Mouse (Mus musculus) lung, postnatal 0 days (tissue): ENCODE measurements around the gene Btnl10. TPM values are rescaled to one million over a fixed set of nuclear protein-coding genes. Genes with fewer than 3 reads are reported as not detected.
A peak's percentile ranks its signal among the peaks of the same experiment; 100 is the strongest.
"Not testable (repeated sequence)": the region's sequence is repeated elsewhere in the genome, so short reads cannot be mapped to it uniquely, and the experiment has no call there.

Experiments
- ATAC-seq: fragments of 200-750 bp; cut with Nextera tagmentation; 2 replicates; pipeline ENCODE4 v1.8.0; 2017; ENCODE audit warnings: moderate library complexity
- DNase-seq: peaks from one replicate; pipeline ENCODE4 v3.0.0-alpha.2; 2016; ENCODE audit warnings: low spot score
- H3K27ac ChIP-seq: fragments of 300-500 bp; sonication (generic); 2 replicates; pipeline ENCODE4 v1.5.1; 2014; ENCODE audit warnings: antibody characterized with exemption, mild to moderate bottlenecking, low read length, mixed read lengths
- H3K27me3 ChIP-seq: fragments of 300-500 bp; sonication (generic); replicated peaks from 2 replicates; pipeline ENCODE4 v1.6.1; 2014; ENCODE audit warnings: low read length, mixed read lengths; ENCODE audit not compliant: insufficient read depth
- H3K36me3 ChIP-seq: fragments of 300-500 bp; sonication (generic); 2 replicates; pipeline ENCODE4 v1.6.1; 2014; ENCODE audit warnings: low read length, mixed read lengths; ENCODE audit not compliant: insufficient read depth
- H3K4me1 ChIP-seq: fragments of 300-500 bp; sonication (generic); 2 replicates; pipeline ENCODE4 v1.6.1; 2014; ENCODE audit warnings: antibody characterized with exemption, low read depth, low read length, mixed read lengths; ENCODE audit not compliant: insufficient read depth
- H3K4me2 ChIP-seq: fragments of 300-500 bp; sonication (generic); replicated peaks from 2 replicates; pipeline ENCODE4 v1.6.1; 2014; ENCODE audit warnings: low read depth, mild to moderate bottlenecking, low read length, moderate library complexity, mixed read lengths
- H3K4me3 ChIP-seq: fragments of 300-500 bp; sonication (generic); 2 replicates; pipeline ENCODE4 v1.5.1; 2014; ENCODE audit warnings: low read depth, low read length
- H3K9ac ChIP-seq: fragments of 300-500 bp; sonication (generic); replicated peaks from 2 replicates; pipeline ENCODE4 v1.6.1; 2014; ENCODE audit warnings: low read depth, mild to moderate bottlenecking
- H3K9me3 ChIP-seq: fragments of 300-500 bp; sonication (generic); 2 replicates; pipeline ENCODE4 v1.6.1; 2016; ENCODE audit warnings: low read length, mixed read lengths
- CTCF ChIP-seq: IDR thresholded peaks from 2 replicates; pipeline ENCODE4 v1.5.1; 2016; ENCODE audit warnings: antibody characterized with exemption, mild to moderate bottlenecking
- EP300 ChIP-seq: IDR thresholded peaks from 2 replicates; pipeline ENCODE4 v1.6.1; 2016; ENCODE audit warnings: antibody characterized with exemption, mild to moderate bottlenecking, control low read depth
- WGBS: fragments of 180-500 bp; shearing (Covaris S2); extraction: QIAGEN DNeasy Blood & Tissue Kit; methylation state at CpG from one replicate; pipeline ENCODE4 v1.1.7; 2014; 5-methylcytosine and 5-hydroxymethylcytosine counted together
- polyA plus RNA-seq: library from polyadenylated mRNA; unstranded; fragments of >200 nt; fragmentation: Nextera tagmentation; extraction: Ambion mirVana; gene quantifications from 2 replicates; pipeline ENCODE4 v1.2.1, GENCODE M21; 2015

The Btnl10 gene
- polyA plus RNA-seq, 1 experiment from 2014 or later, result 0.12 TPM

DNA sequence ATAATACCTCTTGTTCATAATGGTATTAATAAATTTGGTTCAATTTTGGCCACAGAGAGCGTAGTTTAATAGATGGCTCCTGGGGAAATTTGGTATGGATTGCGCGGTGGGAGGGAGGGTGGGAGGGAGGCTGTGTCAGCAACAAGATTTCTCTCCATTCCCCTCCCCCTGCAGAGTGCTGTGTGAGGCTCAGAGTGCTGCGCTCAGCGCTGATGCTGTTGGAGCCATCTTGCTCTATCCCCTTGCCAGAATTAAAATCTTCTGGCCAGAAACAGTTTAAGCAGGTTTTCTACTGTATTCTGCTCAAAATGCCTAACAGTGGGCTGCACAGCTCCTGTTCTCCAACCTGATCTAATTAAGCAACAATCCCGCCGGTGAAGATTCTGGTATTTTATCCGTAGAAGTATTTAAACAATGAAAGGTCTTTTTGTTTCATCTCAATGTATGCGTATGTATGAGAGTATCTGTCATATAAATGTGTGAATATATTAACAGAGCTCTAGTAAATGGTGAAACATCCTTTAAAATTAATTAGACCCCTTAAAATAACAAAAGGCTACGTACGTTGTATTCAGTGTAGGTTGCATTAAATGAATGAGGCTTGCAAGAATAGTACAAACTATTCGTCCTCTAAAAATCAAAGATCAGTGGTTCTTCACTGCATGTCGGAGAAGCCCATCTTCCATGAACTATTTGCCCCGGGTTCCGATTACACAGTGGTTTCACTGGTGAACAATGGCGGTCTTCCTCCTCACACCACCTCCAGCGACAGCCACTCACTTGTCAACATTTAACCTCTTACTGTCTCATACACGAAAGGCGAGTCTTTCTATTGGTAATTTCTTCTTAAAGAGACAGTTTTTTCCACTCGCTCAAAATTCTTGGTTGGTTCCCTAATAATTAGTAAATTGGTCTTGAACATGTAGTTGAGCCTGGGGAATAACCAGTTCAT is 32.0 kb downstream of the Btnl10 start:
- no peaks in the 10 kb centered on the region for H3K36me3 ChIP-seq
- WGBS, result 12% methylated on average over 20 of the region's 20 CpGs
- no peak for ATAC-seq

DNA sequence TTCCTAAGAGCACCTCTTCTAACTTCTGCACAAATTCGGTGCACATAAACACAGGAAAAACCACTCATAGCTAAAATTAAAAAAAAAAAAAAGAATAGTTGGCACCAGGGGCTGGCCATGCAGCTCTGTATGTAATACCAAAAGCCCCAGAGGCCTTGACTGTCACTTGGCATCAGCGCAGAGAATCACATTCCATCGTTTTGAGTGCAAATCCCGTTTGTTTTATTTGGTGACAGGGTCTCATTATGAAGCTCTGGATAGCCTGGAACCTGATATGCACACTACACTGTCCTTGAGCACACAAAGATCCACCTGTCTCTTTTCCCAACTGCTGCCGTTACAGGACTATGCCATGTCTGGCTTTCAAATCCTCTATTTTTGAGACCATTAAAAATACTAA is 33.5 kb downstream of the Btnl10 start:
- Histone ChIP-seq H3K4me2 (no peak overlapping the region), H3K9me3 (no peaks in the 10 kb centered on the region), H3K27me3 (peaks cover 3% of the 10 kb centered on the region; the same call in 1 of the 2 replicates), H3K4me1 (0 out of 2 replicates have a peak, but pooled peaks cover 7% of the 10 kb centered on the region), H3K27ac (no peak overlapping the region), H3K36me3 (no peaks in the 10 kb centered on the region), H3K4me3 (no peak overlapping the region), H3K9ac (no peak overlapping the region)
- ATAC-seq, result no peak
- WGBS, result 69% methylated on average over 5 of the region's 5 CpGs
- DNase-seq, result no peak
- TF ChIP-seq EP300 (no peak), CTCF (no peak)

More for the DNA sequence above, 32.0 kb downstream of the Btnl10 start:
- no peak overlapping the region for H3K27ac ChIP-seq
- peak overlapping the region; percentile 22; the same call in 1 of the 2 replicates for H3K4me3 ChIP-seq
- DNase-seq, result no peak
- no peaks in the 10 kb centered on the region for H3K4me1 ChIP-seq
- H3K9me3 ChIP-seq, result no peaks in the 10 kb centered on the region
- no peak overlapping the region for H3K9ac ChIP-seq
- peak overlapping the region; percentile 43 for H3K4me2 ChIP-seq
- H3K27me3 ChIP-seq, result peaks cover 5% of the 10 kb centered on the region; the same call in 1 of the 2 replicates
- TF ChIP-seq CTCF (no peak), EP300 (no peak)

DNA sequence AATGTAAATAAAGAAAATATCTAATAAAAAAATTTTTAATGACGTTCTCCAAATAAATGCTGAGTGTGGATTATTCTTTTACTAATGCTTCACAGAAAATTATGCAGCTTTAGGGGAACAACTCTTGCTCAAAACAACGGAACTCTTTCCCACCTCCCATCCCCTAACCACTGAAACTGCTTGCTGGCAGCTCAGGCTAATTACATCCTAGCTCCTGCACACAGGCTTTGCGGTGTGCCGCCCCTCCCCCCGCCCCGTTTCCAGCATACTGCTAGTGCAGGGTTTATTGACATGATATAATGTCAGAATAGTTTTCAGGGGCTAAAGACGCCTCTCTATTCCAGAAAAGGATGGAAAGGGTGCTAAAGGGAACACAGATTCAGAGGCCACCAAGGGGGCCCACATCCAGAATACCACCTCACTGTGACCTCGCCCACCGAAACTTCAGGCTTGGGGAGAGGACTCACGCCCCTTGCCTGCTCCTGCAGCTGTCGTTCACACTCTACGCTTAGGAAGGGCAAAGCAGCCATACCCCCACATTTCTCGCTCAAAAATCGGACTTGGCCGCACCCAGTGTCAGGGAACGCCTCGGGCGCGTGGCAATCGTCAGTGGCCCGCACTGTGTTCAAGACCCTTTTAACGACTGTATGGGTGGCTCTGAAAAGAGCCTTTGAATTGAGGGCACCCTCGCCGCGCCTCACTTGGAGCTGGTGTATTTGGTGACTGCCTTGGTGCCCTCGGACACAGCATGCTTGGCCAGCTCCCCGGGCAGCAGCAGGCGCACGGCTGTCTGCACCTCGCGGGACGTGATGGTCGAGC is 35.9 kb downstream of the Btnl10 start:
- Histone ChIP-seq H3K9me3 (no peaks in the 10 kb centered on the region), H3K36me3 (peaks cover 11% of the 10 kb centered on the region; the same call in 1 of the 2 replicates), H3K4me1 (0 out of 2 replicates have a peak, but pooled peaks cover 10% of the 10 kb centered on the region), H3K4me2 (peak overlapping the region; percentile 70), H3K4me3 (peak overlapping the region; percentile 62), H3K27me3 (peaks cover 3% of the 10 kb centered on the region; the same call in 1 of the 2 replicates), H3K9ac (peak overlapping the region; percentile 12; the same call in 1 of the 2 replicates), H3K27ac (no peak overlapping the region)
- ATAC-seq (peak; percentile 15), DNase-seq (peak; percentile 38)
- TF ChIP-seq CTCF (no peak), EP300 (no peak)
- WGBS, result 2% methylated on average over 33 of the region's 33 CpGs

DNA sequence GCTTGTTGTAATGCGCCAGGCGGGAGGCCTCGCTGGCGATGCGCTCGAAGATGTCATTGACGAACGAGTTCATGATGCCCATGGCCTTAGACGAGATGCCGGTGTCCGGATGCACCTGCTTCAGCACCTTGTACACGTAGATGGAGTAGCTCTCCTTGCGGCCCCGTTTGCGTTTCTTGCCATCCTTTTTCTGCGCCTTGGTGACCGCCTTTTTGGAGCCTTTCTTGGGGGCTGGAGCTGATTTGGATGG is 36.4 kb downstream of the Btnl10 start:
- Histone ChIP-seq H3K4me3 (peak overlapping the region; percentile 62), H3K36me3 (peaks cover 11% of the 10 kb centered on the region; the same call in 1 of the 2 replicates), H3K27ac (peak overlapping the region; percentile 97; the same call in 1 of the 2 replicates), H3K9ac (peak overlapping the region; percentile 12; the same call in 1 of the 2 replicates), H3K4me2 (peak overlapping the region; percentile 70)
- not testable (repeated sequence) for H3K27me3 ChIP-seq, H3K4me1 ChIP-seq, ATAC-seq, DNase-seq, H3K9me3 ChIP-seq
- under 1% methylated on average over 16 of the region's 17 CpGs for WGBS

DNA sequence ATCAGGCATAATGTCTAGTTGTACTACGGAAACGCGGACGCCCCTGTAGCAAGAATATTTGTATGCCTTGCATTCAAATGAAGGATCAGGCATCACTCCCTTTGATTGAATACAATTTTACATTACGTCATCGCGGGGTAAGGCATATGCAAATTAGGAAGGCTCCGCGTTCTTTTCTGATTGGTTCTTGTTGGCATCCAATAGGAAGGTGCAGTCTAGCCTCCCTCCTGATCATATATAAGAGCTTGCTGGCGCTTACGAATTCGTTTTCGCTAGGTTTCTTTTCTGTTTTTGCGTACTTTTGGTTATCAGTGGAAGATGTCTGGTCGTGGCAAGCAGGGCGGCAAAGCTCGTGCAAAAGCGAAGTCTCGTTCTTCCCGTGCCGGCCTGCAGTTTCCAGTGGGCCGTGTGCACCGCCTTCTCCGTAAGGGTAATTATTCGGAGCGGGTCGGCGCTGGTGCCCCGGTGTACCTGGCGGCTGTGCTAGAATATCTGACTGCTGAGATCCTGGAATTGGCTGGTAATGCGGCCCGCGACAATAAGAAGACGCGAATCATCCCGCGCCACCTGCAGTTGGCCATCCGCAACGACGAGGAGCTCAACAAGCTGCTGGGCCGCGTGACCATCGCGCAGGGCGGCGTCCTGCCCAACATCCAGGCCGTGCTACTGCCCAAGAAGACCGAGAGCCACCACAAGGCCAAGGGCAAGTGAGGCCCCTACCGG is 36.9 kb downstream of the Btnl10 start, which contains the start of the genes Hist3h2a and Trim17:
TSS of gene Hist3h2a (plus strand) at position 266 of the 723 bp plus-strand sequence.
TSS of gene Trim17 (plus strand) at position 266 of the 723 bp plus-strand sequence.
- DNase-seq, result peak; percentile 99
- peak within 1 kb of the TSS; percentile 97 for H3K27ac ChIP-seq
- peaks cover 11% of the 10 kb centered on the region; the same call in 1 of the 2 replicates for H3K36me3 ChIP-seq
- peak; percentile 73 for TF ChIP-seq EP300
- peak; percentile 79 for TF ChIP-seq CTCF
- peak within 1 kb of the TSS; percentile 62 for H3K4me3 ChIP-seq
- under 1% methylated on average over 49 of the region's 49 CpGs for WGBS
- H3K27me3 ChIP-seq, result peaks cover 3% of the 10 kb centered on the region; the same call in 1 of the 2 replicates
- peak within 1 kb of the TSS; percentile 70 for H3K4me2 ChIP-seq
- peak within 1 kb of the TSS; percentile 69 for H3K9ac ChIP-seq
- ATAC-seq, result peak; percentile 97
- no peaks in the 10 kb centered on the region for H3K9me3 ChIP-seq
- 0 out of 2 replicates have a peak, but pooled peaks cover 10% of the 10 kb centered on the region for H3K4me1 ChIP-seq
